Mouse (Mus musculus): ENCODE data around the gene Tspan18.

DNA sequence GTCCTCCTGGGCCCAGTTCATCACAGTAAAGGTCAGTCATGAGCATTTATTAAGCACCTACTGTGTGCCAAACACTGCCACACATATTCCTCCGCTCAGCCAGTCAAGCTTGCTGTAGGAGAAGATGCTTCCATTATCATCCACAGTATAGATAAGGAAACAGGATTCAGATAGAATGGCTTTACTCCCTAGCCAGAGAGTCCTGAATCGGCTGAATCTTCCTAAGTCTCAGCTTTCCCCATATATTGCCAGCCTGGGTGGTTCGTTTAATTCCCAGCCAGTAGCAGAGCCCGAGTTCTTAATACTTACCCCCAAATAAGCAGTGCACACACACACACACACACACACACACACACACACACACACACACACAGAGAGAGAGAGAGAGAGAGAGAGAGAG, 47.6 kb downstream of the Tspan18 start:
- TF ChIP-seq CTCF (IDR thresholded peaks at IDR 0.05; ENCODE audit: borderline replicate concordance, extremely low read depth, insufficient read depth, insufficient read length) (no peak), POLR2A (IDR thresholded peaks at IDR 0.05; ENCODE audit: borderline replicate concordance, extremely low read depth, insufficient read depth, insufficient read length, poor library complexity, severe bottlenecking) (no peak)

All from brain, embryonic 14.5 days (tissue).